Mouse (Mus musculus) cerebellum, adult 11-12 months (tissue): ENCODE data around the gene Macf1.
"Not testable (repeated sequence)": the region's sequence is repeated elsewhere in the genome, so short reads cannot be mapped to it uniquely, and the experiment has no call there.

Experiments
- DNase-seq: peaks from one replicate; pipeline ENCODE4 v3.0.0; 2022

Gene Macf1

DNA sequence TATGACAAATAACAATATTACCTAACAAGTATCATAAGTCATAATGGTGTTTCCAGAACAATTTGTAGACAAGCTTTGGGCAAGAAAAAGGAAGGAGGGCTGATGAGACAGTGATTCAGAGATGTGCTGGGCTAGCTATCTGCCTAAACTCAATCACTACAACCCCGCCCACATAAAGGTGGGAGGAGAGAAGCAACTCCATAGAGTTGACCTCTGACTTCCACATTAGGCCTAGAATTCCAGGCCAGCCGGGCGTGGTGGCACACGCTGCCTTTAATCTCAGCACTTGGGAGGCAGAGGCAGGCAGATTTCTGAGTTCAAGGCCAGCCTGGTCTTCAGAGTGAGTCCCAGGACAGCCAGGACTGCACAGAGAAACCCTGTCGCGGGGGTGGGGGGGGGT lies 153.2 kb downstream of the Macf1 start:
- DNase-seq: no peak

DNA sequence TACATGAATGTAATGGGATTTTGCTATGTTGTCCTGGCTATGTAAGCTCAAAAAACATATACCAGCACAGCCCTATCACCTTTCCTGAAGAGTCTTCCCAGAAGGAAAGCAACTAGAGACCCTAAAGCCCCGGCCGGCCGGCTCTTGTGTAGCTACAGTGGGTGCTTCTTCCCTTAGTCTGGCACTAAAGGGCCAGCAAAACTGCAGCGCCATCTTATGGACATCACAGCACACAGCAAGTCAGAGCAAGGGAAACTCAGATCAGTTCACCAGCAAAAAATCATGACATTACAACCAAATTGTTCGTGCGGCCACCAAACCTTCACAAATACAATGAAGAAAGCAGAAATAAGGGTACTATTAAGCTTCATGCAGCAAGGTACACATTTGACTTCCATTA lies 154.9 kb downstream of the Macf1 start:
- DNase-seq: peak; percentile 61

DNA sequence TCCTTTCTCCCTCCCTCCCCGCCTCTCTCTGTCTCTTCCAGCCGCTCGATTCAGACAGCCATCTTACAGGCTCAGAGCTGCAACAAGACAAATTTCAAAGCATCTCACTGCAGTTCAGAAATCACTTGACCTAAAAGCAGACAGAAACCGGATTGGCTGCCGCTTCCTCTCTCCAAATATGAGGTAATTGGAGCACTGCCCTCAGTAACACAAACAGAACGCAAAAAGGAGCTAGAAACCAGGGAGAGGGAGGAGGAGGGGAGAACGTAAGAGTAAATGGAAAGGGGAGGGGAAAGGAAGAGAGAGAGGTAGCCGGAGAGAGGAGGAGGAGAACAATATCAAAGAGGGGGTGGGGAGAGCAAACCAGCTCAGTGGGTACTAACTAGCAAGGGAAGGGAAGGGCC lies 156.6 kb downstream of the Macf1 start:
- DNase-seq: peak; percentile 77

DNA sequence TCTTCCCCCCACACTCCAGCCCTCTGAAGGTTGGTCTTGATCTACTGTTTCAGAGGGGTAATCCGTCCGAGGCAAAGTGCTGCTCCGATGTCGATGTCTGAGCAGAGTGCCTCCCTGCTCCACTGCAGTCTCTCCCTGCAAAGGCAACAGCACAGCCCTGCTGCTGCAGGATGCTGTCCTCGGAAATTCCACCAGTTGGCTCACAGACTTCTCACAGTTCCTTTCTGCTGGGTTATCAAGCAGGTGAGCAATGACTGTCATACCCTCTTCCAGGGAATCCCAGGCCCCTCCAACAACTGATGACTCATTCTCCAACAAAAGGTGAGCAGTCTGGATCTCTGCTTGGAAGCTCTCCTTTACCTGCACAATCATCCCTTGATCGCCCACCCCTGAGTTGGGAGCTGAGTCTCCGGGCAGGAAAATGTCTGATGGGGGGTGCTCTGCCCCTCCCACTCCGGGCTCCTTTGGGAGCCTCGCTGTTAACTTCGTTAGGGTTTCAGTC lies 157.3 kb downstream of the Macf1 start:
- DNase-seq: peak; percentile 59

DNA sequence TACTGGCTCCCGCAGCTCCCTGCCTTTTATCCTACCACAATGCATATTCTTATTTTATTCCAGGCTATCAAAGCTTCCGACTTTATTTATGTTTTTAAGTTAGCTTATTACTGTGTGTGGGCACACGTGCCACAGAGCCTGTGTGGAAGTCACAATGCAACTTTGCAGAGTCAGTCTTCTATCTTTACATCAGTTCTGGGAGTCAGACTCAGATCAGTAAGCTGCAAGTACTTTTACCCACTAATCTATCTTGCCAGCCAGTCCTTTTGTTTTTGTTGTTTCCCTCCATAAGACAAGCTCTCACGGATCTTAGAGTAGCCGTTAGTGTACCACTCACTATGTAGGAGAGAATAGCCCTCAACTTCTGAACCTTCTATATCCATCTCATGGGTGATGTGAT lies 159.4 kb downstream of the Macf1 start:
- no peak for DNase-seq

DNA sequence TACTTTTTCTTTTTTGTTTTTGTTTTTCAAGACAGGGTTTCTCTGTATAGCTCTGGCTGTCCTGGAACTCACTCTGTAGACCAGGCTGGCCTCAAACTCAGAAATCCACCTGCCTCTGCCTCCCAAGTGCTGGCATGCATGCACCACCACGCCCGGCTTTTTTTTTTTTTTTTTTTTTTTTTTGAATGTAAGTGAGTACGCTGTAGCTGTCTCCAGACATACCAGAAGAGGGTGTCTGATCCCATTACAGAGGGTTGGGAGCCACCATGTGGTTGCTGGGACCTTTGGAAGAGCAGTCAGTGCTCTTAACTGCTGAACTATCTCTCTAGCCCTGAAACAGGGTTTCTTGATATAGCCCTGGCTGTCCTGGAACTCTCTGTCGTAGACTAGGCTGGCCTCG lies 164.0 kb downstream of the Macf1 start:
- not testable (repeated sequence) for DNase-seq

- no peak for DNase-seq
Measured at GRCm38 (mm10) chr4:123515673-123516072, 168.5 kb downstream of the Macf1 start.

GRCm38 (mm10) chr4:123510201-123510600 lies 174.0 kb downstream of the Macf1 start:
- DNase-seq: no peak

GRCm38 (mm10) chr4:123489086-123489485 lies 195.1 kb downstream of the Macf1 start:
- DNase-seq: no peak

GRCm38 (mm10) chr4:123479991-123480390 lies 204.2 kb downstream of the Macf1 start:
- no peak for DNase-seq

DNA sequence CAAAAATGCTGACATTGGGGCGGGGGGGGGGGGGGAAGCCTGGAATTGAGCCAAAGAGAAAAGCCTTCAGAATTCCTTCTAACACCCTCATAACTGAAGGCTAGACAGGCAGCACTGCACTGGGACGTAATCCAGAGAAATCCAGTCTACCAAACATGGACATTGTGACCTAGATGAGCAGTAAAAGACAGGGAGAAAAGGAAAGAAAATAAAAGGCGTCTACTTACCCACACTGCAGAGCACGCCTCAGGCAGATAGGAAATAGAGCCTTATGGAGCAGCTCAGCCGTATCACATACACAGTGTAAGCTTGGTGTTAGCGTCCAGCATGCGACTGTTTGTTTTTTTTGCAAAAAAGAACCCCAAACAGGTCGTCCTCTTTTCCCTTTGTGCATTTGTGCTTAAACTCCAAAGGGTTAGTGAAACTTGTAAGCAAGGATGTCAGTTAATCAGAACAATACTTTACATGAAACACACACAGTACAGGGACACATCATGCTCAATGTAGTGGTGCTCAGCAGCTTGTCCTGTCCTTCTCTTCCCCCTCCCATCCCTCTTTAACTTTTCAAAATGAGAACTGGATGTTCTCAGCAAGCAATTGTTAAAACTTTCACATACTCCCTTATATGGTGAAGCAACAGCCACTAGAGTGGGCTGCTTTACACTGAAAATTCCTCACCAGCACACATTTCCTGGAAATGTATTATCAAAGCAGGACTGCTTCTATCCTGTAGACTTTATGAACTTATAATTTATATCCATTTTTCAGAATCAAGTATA lies 205.3 kb downstream of the Macf1 start:
- no peak for DNase-seq

- no peak for DNase-seq
Measured at GRCm38 (mm10) chr4:123465799-123466198, 218.4 kb downstream of the Macf1 start.

- DNase-seq: no peak
Measured at GRCm38 (mm10) chr4:123460595-123461272, 223.4 kb downstream of the Macf1 start.

- no peak for DNase-seq
Measured at GRCm38 (mm10) chr4:123454871-123455640, 229.1 kb downstream of the Macf1 start.

- no peak for DNase-seq
Measured at GRCm38 (mm10) chr4:123453729-123454128, 230.4 kb downstream of the Macf1 start.

- no peak for DNase-seq
Measured at GRCm38 (mm10) chr4:123451991-123452390, 232.2 kb downstream of the Macf1 start.

DNA sequence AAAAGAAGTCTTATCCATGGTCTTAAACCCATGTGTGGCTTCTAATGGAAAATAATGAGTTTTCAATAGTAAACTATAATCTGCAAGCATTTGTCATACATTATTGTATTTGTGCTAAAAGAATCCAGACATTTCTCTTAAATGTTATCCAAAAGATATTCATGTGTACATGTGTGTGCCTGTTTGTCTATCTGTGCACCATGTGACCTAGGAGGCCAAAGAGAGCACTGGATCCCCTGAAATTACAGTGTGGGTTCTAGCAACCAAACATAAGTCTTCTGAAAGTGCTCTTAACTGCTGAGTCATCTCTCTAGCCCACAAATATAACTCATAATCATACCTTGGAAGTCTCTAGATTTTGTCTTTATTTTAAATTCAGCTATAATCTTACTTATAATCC lies 234.9 kb downstream of the Macf1 start:
- DNase-seq: no peak

- DNase-seq: no peak
Measured at GRCm38 (mm10) chr4:123448015-123448414, 236.1 kb downstream of the Macf1 start.

DNA sequence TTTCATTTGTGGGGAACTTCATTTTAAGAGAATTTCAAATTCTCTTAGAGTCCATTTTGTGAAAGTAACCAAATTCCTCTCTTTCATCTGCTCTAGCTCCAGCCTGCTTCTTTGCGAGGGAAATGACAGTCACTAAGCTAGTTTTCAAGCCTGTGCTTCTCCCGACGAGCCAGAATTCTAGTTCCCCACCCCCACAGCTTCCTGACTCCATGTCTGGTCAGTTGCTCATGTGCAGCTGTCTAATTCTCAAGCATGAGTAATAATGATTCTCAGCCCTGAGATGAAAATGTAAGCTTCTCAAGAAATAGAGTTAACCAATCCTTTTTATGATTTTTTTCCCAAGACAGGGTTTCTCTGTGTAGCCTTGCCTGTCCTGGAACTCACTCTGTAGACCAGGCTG lies 236.9 kb downstream of the Macf1 start:
- no peak for DNase-seq

GRCm38 (mm10) chr4:123446754-123447153 lies 237.4 kb downstream of the Macf1 start:
- DNase-seq: no peak

DNA sequence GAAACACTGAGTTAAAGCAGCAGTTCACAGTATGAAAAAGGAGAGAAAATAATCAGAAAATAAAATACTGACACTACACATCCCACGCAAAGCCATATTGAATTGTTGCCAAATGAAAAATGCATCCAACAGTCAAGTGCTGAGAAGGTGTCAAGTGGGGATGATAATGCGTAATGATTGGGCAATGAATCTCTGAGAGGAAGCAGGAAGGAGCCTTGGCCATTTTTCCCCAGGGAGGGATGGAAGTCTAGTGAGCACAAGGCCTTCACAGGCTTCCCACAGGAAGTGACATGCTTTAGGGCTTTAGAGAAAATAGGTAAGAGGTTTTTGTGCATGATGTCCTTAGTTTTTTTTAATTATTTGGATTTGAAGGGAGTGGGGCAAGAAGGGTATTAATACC lies 237.9 kb downstream of the Macf1 start:
- DNase-seq: not testable (repeated sequence)

DNA sequence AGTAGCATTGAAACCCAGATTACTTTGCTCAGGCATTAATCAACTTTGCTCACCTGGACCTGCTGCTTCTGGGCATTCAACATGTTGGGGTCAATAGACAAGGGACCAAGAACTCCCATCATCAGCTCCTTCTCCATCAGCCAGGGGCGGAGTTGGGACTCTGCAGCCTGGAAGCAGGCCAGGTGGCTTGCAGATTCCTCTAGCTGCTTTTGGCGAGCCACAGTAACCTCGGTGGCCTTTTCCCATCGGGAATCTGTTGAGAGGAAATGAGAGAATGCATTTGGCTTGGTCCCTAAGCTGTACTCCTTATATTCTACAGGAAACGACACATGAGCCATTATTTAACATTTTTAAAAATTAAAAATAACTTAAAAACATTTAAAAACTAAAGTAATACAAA lies 245.7 kb downstream of the Macf1 start:
- peak; percentile 64 for DNase-seq

DNA sequence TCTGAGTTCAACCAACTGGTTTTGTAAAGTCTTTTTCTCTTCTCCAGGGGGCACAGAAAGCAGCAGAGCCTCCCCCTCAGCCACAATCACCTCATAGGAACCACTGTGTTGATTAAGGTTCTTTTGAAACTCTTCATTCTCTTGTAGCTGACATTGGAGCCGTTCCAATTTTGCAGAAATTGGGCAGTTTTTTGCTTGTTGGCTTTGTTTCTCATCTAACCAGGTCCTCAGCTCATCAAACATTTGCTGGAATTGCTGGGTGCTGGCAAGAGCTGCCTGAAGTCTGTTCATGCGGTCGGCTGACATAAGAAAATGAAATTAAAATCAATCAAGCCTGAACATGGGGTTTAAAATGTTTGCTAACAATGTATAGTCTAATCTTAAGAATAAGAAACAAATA lies 251.0 kb downstream of the Macf1 start:
- DNase-seq: no peak

DNA sequence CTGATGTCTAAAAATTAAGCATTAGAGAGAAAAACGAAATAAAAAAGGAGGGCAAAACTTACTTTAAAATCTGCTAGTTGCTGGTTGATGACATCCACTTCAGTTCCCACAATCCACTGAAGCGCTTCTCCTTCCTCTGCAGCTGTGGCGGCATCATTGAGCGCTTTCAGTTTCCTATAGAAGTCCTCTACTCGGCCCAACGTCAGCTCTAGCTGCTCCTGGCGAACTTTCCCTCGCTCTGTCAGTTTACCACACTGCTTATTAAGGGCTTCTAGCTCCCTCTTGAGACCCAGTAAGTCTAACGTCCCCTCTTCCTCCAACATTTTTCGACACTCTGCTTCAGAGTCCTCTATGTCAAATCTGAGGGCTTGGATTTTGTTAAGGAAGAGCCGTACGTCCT lies 252.2 kb downstream of the Macf1 start:
- DNase-seq: no peak
